Mouse (Mus musculus) gastrocnemius, adult 18-20 months (tissue): ENCODE measurements at regions not wholly inside any gene's neighbourhood (a gene's known extent, or its start where the extent isn't known, plus 50 kb on each side); places are given as distances from the start of the nearest gene placed in this dataset.

Experiments used
- DNase-seq: peaks from one replicate; pipeline ENCODE4 v3.0.0; 2021; ENCODE audit warnings: low spot score

- DNase-seq = no peak
These were observed 57.0 kb downstream of the Mbl2 start for GRCm38 (mm10) chr19:30289721-30290120.

DNA sequence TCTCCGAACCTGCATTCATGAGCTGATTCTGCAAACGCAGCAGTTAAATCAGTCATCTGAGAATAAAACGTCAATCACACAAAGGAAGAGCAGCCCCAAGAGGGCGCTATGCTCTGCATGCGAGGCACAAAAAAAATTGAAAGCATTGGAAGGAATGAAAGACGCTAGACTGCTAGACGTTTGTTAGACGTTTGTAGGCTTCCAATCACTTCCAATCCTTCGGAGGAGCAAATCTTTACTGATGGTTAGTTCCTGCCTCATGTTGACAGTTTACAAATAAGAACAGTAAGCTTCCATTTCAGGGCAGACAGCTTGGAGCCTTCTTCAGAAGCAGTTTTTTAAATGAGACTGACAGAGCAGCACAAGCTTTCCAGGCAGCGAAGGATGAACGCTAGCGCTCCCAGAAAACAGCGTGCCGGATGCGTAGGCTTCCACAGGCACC lies 62.5 kb downstream of the Mbl2 start:
- DNase-seq = no peak

- DNase-seq = no peak
These were observed 63.3 kb downstream of the Mbl2 start for GRCm38 (mm10) chr19:30296024-30296423.

DNA sequence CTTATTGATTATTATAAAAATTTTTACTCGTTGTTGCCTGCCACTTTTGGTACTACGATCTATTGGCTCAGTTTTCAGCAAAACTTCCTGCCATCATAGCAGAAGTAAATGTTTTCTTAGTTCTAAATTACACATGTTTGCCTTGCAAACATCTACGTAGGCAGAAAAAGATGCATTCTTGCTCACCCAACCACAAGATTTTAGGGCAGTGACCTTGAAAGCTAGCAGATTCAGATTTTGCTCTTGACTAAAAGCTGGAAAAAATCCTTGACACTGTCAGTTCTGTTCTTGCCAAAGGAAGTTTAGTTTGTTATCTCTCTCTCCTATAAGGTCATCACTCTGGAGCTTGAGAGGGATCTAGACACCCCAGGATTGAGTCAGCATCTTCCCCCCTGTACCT lies 66.8 kb downstream of the Mbl2 start:
- DNase-seq = no peak

DNA sequence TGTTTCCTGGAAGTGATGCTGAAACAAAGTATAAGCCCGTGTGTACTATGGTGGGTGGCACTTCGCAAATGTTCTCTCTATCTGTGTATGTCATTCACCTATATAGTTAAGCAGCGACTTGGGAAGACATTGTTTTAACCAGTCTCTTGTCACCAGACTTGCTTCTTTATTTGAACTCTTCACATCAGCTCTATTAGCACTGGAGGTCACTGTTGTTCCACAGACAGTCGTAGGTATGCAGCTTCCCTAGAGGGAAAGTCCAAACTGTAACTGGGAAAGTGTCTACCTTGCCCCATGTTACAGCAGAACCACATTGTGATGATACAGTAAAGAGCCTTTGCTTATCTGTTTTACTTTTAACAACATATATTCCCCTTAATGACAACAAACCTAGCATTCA lies 69.5 kb downstream of the Mbl2 start:
- DNase-seq = no peak

DNA sequence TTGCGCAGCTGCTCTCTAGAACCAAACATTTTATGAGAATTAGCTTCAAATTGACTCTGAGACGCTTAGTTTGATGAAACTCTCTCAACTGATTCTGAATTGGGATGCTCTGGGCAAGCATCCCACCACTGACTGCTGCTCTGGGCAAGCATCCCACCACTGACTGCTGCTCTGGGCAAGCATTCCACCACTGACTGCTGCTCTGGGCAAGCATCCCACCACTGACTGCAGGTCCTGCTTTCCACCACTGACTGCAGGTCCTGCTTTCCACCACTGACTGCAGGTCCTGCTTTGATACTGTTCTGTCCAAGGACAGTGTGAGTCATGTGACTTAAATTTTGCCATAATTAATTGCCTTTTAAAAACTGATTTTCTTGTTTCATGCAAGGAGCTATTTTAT lies 73.6 kb downstream of the Mbl2 start:
- DNase-seq = peak; percentile 16

DNA sequence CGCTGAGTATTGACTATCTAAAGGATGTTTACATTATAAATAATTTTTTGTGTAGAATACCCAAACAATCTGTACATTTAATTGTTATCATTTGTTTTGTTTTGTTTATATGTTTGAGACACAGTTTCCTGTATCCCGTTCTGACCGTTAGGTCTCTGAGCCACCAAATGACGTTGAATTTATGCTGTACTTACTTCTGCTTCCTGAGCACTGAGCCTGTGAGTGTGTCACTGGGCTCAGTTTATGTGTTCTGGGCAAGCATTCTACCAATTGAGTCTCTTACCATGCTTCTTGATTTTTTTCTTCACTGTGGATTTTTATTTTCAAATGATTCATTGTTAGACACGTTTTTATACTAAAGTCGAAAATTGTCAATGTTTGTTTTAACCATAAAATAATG lies 74.2 kb downstream of the Mbl2 start:
- no peak for DNase-seq

GRCm38 (mm10) chr19:30317314-30317713 lies 84.6 kb downstream of the Mbl2 start:
- DNase-seq = no peak

- DNase-seq = no peak
These were observed 95.0 kb downstream of the Mbl2 start for GRCm38 (mm10) chr19:30327693-30328092.

DNA sequence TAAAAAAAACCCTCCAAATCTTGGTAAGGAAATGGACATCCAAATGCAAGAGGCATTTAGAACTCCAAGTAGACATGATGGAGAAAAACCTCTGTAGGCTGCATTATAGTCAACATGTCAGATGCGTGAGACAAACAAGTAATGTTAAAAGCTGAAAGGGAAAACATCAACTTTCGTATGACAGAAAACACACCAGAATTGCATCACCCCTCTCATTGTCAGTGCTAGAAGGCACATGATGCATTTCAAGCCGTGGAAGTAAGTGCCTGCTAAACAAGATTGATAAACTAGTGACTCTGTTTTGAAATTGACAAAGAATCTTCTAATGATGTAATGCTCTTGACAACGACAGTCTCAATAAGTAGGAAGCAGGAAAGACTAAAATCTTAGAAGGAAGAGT lies 96.1 kb downstream of the Mbl2 start:
- DNase-seq = no peak

- no peak for DNase-seq
These were observed 98.0 kb downstream of the Mbl2 start for GRCm38 (mm10) chr19:30330792-30331191.

DNA sequence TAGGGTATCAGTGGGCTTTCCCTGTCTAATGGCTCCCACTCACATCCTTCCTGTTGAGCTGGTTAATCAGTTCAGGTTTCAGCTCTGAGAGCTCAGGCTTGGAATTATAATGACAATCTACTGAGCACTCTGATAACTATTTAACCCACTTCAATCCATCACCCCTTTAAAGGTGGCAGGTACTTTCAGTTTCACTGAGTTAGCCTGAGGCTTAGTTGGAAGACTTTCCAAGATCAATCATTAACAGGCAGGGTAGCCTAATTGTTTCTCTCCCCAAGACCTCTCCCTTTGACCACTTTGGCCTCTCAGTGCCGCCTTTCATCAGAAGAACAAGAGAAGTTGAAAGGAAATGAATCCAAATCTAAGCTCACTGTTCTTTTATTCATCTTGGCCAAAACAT lies 99.1 kb downstream of the Mbl2 start:
- DNase-seq = no peak

DNA sequence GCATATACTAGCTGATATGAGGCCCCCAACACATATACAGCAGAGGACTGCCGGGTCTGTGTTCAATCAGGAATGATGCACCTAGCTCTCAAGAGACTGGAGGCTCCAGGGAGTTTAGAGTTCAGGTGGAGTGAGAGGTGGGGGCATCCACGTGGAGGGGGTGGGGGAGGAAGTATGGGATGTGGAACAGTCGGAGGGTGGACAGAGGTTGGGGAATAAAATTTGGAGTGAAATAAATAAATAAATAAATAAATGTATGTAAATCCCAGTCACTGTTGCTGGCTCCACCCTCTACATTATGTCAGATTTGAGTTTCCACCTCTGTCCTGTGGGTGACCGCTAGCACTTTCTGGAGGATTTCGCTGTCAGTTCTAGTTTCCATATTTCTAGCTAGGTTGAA lies 111.7 kb downstream of the Mbl2 start:
- DNase-seq = no peak

DNA sequence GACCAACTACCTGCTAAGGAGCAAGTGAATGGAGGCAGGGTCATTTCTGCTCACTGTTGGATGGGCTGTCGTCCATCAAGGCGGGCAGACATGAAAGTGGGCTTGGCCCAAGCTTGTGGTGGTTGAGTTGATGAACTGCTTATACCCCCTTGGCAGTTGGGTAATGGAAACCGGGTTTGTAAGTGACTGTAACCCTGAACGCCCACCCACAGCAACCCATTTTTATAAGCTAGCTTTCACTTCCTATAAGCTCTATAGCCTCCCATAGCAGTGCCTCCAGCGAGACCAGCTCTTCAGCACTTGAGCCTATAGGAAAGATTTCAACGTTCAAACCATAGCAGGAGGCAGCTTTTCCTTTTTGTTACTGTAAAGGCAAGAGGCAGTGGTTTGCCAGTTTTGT lies 116.2 kb downstream of the Mbl2 start:
- DNase-seq = no peak

- no peak for DNase-seq
These were observed 122.2 kb downstream of the Mbl2 start for GRCm38 (mm10) chr19:30354981-30355380.

DNA sequence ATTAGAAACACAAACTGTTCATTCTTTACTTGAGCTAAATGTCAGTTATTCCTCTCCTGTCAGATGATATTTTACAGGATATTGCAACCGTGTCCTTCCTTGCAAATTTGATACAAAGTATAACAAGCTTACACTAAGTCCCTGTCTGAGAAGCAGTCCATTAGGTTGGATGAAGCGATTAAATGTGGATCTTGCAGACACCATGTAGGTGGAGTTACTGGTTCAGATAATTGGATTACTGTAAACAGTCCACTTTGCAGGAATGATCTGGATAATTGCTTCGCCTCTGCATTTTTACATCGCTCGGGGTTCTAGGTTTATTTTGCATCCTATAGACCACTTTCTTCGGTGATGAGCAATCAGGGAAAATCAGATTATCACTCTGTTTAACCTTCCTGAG lies 126.2 kb downstream of the Mbl2 start:
- no peak for DNase-seq

- DNase-seq = no peak
These were observed 139.2 kb downstream of the Mbl2 start for GRCm38 (mm10) chr19:30371901-30372300.

GRCm38 (mm10) chr19:30379767-30380166 lies 147.0 kb downstream of the Mbl2 start:
- no peak for DNase-seq

- no peak for DNase-seq
These were observed 147.9 kb downstream of the Mbl2 start for GRCm38 (mm10) chr19:30380515-30381206.

DNA sequence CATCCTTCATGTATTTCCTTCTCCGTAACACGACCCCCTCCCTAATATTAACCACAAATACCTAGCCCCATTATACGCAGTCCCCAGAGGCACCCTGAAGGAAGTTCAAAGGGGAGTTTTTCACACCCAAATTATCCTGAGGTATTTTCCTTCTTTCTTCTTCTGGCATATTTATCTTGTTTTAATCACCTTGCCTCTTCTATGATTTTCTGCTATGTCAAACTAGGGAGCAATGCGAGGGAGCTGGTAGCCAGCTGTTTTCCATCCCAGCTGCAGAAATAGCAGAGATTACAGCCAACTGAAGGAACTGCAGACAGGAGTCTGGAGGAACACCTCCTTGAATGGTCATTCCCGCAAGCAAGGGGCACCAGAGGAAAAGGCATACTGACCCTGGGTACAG lies 155.7 kb downstream of the Dkk1 start:
- no peak for DNase-seq

- DNase-seq = no peak
These were observed 142.5 kb downstream of the Dkk1 start for GRCm38 (mm10) chr19:30406943-30407342.

DNA sequence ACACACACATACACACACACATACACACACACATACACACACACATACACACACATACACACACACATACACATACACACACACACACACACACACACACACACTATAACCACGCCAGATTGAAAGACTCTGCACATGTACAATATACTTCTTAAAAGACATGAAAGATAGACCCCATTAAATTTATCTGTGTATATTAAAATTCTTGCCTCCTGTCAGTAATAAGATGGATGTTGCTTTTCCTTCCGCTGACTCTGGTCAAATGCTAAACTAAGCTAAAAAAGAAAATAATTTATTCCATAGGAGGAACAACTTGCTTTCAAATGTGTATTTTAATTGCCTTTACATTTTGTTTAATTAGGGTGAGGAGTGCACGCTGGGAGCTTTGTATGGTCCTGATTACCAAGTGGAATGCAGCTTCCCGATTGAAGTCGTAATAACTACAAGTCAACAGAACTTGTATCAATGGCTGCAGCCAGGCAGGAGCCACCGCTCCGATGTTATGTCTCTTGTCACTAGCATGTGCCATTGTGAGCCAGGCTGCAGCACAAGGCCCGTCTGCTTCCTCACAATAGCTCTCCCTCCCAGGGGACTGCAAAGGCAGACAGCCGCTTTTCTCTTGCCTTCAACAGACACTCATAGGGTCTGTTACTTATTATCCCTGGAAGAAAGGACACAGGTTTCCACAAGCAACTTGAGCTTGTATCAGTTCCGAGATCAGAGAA lies 129.7 kb downstream of the Dkk1 start:
- DNase-seq = no peak

DNA sequence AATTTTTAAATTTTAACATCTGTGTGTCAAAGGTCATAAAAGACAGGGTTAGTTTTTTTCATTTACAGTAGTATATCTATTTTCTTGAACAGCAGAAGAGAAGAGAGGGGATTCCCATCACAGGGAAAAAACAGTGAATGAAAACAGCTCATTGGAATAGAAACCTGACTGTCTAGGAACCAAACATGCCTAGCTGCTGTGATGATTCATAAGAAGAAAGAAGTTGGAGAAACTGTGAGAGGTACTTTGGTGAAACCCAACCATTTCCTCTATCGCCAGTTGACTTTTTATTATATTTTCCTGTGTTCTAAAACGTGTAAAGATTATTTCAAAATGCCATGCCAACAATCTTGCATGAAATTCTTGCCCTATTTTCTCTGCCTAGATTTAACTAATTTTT lies 123.8 kb downstream of the Dkk1 start:
- no peak for DNase-seq
